Mouse (Mus musculus) splenic B cell, adult 2 months (primary cell): ENCODE data around the gene Camk2n1.

Experiments used
- DNase-seq: peaks from one replicate; pipeline ENCODE4 v3.0.0-alpha.2; 2011; ENCODE audit warnings: low read depth, low spot score
- H3K27me3 ChIP-seq: 2 replicates; pipeline ENCODE4 v1.6.1; 2012; ENCODE audit warnings: mild to moderate bottlenecking, low read length, moderate library complexity, mixed read lengths; ENCODE audit not compliant: control insufficient read depth, poor library complexity, insufficient read depth, severe bottlenecking
- H3K36me3 ChIP-seq: 2 replicates; pipeline ENCODE4 v1.6.1; 2012; ENCODE audit warnings: mild to moderate bottlenecking, low read length, moderate library complexity, mixed read lengths; ENCODE audit not compliant: control insufficient read depth, poor library complexity, insufficient read depth, severe bottlenecking

Gene Camk2n1

DNA sequence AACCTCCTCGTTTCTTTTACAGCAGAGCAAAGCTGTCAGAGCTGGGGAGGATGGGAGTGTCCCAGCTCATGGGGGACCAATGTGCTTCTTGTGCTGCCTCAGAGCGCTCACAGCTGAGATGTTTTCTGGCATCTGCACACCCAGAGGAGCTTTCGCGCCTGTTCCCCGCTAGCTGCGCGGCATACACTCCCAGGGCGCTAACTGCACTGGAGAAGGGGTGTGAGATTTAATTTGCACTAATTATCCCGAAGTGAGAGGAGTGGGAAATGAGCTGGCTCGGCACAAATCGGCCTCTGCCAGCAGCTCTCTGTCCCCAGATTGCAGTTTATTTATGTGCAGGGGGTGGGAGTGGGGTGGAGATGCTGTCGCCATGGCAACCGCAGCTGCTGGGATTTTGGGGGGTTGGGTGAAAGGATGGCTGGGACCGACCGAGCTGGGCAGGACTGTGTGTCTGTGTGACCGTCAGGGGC is 50.6 kb downstream of the Camk2n1 start:
- Histone ChIP-seq H3K36me3 (no peaks in the 10 kb centered on the region), H3K27me3 (no peaks in the 10 kb centered on the region)
- no peak for DNase-seq

DNA sequence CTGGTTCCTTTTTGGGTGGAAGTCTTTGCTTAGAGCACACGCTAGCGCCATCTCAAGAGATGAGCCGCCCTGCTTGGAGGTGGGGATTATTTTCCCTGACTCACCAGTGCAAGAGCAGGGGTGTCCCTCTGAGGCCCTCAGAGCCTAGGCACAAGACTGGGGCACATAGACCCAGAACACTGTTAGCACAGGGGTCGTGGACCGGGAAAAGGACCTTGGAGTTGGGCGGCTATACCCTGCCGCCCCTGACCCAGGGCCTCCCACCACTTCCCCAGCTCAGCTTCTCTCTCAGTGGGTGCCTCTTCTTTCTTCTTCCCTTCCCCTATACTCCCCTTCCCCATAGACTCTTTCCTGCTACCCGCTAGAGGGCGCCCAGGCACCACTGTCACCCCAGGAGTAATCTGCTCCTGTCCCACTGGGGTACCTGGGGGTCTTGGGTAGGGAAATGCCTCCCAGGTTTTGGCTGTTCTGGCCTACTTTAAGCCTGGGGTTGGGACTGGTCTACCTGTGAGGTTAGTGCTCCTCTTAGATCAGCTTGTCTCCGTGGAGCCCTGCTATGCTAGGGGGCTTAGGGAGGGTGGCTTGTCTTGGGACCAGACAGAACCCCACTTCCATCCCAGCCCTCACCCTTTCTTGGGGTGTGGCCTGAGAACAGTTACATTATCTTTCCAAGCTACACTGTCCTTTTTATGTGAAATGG is 51.2 kb downstream of the Camk2n1 start:
- peak; percentile 7 for DNase-seq
- no peaks in the 10 kb centered on the region for H3K27me3 ChIP-seq
- no peaks in the 10 kb centered on the region for H3K36me3 ChIP-seq

DNA sequence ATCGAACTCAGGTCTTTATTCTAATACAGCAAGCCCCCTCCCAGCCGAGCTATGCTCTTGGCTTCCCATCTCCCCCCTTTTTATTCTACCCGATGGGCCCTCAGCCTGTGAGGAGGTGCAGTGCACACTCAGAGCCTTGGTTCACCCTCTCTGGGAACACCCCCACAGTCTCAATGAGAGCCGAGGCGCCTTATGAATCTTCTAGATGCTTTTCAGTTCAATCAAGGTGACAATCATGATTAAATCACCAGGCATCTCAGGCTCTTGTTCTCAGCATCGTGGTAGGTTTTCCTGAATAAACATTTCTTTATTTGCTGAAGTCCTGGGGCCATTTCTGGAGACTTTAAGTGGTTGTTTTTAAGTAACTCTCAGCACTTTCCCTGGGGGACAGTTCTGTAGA is 53.8 kb downstream of the Camk2n1 start:
- no peaks in the 10 kb centered on the region for H3K36me3 ChIP-seq
- H3K27me3 ChIP-seq, result no peaks in the 10 kb centered on the region
- DNase-seq, result no peak
